Mouse (Mus musculus): ENCODE data around the gene Bcl7a. TPM values are rescaled to one million over a fixed set of nuclear protein-coding genes. Genes with fewer than 3 reads are reported as not detected.

Bcl7a gene
- total RNA-seq, 1 experiment from 2014 or later: 2.7 TPM

- peak; percentile 77 for ATAC-seq (replicated peaks; ENCODE audit: insufficient number of reproducible peaks, low FRiP score, low TSS enrichment, poor library complexity, severe bottlenecking)
Observed at GRCm38 (mm10) chr5:123368869-123369488, 25.3 kb downstream of the Bcl7a start.

DNA sequence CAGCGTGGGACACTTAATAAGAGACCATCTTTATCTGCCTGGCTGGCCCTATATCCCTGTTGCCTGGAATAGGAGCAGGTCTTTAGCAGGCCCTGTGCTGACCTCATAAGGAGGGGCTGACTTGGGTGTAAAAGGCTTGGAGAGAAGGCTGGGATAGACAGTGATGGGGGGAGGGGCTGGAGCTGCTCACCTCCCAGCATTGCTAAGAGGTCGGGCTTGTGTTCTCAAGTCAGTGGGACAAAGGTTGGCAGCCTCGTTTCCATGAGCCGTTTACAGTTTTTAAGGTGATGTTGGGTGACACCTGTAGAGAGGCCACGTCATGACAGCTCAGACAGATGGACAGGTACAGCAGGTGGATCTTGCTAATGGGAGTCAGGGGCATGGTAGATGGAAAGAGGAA lies 26.4 kb downstream of the Bcl7a start:
- ATAC-seq (replicated peaks; ENCODE audit: insufficient number of reproducible peaks, low FRiP score, low TSS enrichment, poor library complexity, severe bottlenecking): no peak

DNA sequence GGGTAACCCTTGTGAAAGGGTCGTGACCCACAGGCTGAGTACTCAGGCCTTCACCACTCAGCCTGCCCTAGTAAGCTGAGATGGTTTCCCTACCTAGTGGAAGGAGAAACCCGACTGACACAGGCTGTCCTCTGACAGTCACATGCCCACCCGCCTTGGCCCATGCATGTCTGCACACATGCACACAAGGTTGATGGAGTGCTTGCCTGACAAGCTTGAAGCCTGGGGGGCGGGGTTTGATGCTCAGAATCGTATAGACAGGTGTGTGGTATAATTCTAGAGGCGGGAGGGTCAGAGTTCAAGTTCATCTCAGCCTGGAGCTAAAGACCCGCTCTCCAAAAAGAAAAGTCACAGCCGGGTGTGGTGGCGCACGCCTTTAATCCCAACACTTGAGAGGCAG lies 31.6 kb downstream of the Bcl7a start:
- ATAC-seq (replicated peaks; ENCODE audit: insufficient number of reproducible peaks, low FRiP score, low TSS enrichment, poor library complexity, severe bottlenecking): no peak

- ATAC-seq (replicated peaks; ENCODE audit: insufficient number of reproducible peaks, low FRiP score, low TSS enrichment, poor library complexity, severe bottlenecking): no peak
Observed at GRCm38 (mm10) chr5:123375793-123376452, 32.3 kb downstream of the Bcl7a start.

DNA sequence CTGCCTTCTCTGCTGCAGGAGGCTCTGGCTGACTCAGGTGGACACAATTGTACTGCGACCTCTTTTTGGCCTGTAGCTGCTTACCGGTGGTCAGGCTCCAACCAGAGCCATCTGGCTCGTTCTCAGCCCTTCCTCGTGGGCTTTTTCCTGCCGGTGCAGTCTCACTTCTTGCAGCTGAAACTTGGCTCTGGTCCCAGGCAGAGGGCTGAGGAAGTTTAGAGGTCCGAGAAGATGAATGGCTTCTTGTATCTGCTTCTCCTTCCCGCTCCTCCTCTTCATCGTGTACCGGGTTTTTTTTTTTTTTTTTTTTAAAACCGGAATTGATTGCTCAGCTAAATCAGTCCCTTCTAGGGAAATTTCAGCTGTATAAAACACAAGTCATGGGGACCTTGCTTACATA lies 32.9 kb downstream of the Bcl7a start:
- ATAC-seq (replicated peaks; ENCODE audit: insufficient number of reproducible peaks, low FRiP score, low TSS enrichment, poor library complexity, severe bottlenecking): no peak

DNA sequence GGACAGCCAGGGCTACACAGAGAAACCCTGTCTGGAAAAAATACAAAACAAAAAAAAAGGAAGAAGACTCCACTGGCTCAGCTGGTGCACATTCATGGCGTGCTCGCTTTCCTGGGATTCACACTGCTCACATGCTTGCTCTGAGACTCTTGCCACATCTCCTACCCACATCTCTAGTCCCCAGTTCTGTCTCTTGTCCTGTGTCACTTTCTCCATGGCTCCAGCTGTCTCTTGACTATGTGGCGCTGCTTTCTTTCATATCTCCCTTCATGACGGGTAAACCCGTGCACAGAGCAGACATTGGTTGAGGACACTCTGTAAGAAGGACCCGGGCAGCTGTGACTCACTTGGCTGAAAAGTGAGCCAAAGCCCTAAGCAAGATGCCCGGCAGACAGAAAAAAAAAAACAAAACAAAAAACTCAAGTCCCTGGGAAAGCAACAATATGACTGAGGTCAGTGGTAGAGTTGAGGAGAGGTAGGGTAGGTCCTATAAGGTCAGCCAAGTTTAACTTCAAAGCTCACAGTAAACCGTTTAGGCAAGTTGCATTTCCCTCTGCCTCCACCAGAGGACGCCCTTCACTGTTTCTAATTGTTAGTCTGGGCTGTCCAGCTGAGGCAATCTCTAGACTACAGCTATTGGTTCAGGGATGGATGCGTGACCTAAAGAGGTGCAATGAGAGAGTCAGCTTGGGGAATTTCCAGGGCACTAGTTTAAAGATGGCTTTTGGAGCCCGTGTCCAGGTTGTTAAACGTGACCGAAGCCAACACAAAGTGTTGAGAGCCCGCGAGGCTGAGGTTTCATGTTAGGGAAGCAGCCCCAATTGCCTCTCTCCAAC lies 33.7 kb downstream of the Bcl7a start:
- ATAC-seq (replicated peaks; ENCODE audit: insufficient number of reproducible peaks, low FRiP score, low TSS enrichment, poor library complexity, severe bottlenecking): peak; percentile 87

DNA sequence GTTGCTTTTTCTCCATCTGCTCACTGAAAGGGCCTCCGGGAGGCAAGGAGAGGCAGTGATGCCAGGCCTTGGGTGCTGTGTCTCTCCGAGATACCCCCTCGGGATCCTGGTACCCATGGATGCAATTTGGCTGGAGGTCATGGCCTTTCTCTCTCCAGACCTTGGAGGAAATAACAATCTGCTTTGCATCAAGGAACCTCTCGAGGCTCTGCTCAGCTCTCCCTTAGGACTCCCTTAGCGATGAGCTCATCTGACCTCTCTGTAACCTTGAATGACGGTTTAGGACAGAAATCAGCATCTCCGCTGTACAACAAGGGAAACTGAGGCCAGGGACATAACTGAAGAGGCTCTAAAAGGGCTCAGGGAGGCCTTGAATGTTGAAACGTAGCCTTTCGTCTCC lies 35.1 kb downstream of the Bcl7a start:
- ATAC-seq (replicated peaks; ENCODE audit: insufficient number of reproducible peaks, low FRiP score, low TSS enrichment, poor library complexity, severe bottlenecking): no peak

DNA sequence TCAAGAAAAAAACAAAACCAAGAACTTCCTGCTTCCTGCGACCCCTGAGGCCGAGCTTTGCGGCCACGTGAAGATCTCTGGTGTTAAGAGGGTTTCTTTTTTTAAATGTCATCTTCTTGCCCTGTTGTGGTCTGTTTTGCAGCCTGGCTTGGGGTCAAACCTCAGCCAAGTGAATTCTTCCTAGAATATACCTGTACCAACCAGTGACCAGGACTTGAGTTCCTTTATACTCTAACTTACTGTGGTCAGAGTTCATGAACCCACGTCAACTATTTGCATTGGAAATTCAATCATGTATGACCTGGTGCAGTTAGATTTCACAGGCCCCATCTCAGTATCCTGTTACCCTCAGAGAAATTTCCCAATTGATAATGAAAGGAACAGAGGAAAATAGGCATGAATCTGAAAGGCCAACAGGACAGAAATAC lies 35.9 kb downstream of the Bcl7a start:
- no peak for ATAC-seq (replicated peaks; ENCODE audit: insufficient number of reproducible peaks, low FRiP score, low TSS enrichment, poor library complexity, severe bottlenecking)

GRCm38 (mm10) chr5:123381968-123382367 lies 38.3 kb downstream of the Bcl7a start:
- 0 out of 2 replicates have a peak, but pooled peaks have one; percentile 2 for ATAC-seq (replicated peaks; ENCODE audit: insufficient number of reproducible peaks, low FRiP score, low TSS enrichment, poor library complexity, severe bottlenecking)

GRCm38 (mm10) chr5:123382686-123383085 lies 39.1 kb downstream of the Bcl7a start:
- no peak for ATAC-seq (replicated peaks; ENCODE audit: insufficient number of reproducible peaks, low FRiP score, low TSS enrichment, poor library complexity, severe bottlenecking)

DNA sequence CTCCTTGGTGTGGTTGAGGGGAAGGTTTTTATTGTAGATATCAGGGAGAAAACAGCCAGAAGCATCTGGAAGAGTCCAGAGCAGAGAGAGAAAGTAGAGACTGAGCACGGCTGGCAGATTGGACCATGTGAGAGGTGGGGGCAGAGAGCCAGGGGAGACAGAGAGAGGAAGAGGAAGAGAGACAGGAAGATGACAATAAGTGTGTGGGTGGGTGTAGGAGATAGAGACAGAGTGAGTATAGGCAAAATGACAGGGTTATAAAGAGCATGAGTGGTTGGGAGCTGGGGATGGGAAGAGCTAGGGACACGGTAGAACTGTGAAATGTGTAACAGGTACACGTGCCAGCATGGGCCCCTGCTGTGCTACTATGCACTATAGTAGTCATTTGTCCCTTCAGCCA lies 44.8 kb downstream of the Bcl7a start:
- ATAC-seq (replicated peaks; ENCODE audit: insufficient number of reproducible peaks, low FRiP score, low TSS enrichment, poor library complexity, severe bottlenecking): no peak

GRCm38 (mm10) chr5:123390536-123391441 lies 47.2 kb downstream of the Bcl7a start:
- no peak for ATAC-seq (replicated peaks; ENCODE audit: insufficient number of reproducible peaks, low FRiP score, low TSS enrichment, poor library complexity, severe bottlenecking)

DNA sequence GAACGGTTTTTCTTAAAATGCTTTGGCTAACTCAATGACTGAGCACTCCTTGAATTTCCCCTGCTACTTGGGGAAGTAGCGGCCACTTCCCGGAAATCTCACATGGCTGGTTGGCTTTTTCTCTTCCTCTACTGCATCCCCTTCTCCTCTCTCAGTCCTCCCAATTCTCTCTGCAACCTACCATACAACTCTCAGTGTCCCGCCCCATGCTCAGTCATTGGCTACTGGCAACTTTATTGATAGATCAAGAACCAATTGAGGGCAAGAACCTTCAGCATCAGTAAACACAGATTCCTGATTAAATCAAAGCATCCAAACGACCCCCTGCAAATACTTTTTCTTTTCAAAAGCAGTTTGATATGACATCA lies 47.8 kb downstream of the Bcl7a start:
- no peak for ATAC-seq (replicated peaks; ENCODE audit: insufficient number of reproducible peaks, low FRiP score, low TSS enrichment, poor library complexity, severe bottlenecking)

GRCm38 (mm10) chr5:123393786-123394302 lies 50.2 kb downstream of the Bcl7a start:
- no peak for ATAC-seq (replicated peaks; ENCODE audit: insufficient number of reproducible peaks, low FRiP score, low TSS enrichment, poor library complexity, severe bottlenecking)

- ATAC-seq (replicated peaks; ENCODE audit: insufficient number of reproducible peaks, low FRiP score, low TSS enrichment, poor library complexity, severe bottlenecking): peak; percentile 88
Observed at GRCm38 (mm10) chr5:123394303-123394956, 50.8 kb downstream of the Bcl7a start, which contains the start of gene Mlxip. TSS of gene Mlxip (plus strand) at chr5:123394798.

DNA sequence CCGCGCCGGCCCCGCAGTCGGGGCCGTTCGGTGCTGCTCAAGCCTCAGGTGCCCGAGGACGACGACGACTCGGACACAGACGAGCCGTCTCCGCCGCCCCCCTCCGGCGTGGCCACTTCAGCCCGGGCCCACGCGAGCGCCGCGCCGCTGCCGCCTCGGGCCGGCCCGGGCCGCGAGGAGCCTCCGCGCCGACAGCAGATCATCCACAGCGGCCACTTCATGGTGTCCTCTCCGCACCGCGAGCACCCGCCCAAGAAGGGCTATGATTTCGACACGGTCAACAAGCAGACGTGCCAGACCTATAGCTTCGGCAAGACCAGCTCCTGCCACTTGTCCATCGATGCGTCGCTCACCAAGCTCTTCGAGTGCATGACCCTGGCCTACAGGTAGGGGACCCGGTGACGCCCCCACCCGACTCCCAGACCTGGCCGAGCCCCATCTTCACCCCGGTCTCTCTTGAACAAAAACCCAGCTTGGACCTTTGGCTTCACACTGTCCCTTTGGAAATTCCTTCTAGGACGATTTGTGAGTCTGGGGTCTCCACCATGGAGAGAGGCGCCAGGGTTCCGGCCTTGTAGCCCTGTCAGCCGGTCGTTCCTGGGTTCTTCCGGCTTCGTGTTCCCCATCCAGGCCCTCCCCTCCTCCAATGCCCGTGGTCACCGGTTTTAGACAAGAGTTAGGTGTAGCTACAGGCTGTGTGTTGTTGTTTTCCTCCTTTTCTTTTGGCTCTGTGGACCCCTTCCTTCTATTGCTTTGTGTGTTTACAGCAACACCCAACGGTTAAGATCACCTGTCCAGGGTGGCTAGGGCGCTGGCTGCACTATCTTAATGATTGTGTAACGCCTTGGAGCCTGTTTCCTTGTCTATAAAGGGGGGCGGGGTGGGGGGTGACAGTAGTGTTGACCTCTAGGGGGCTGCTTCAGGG lies 51.6 kb downstream of the Bcl7a start:
- peak; percentile 25 for ATAC-seq (replicated peaks; ENCODE audit: insufficient number of reproducible peaks, low FRiP score, low TSS enrichment, poor library complexity, severe bottlenecking)

DNA sequence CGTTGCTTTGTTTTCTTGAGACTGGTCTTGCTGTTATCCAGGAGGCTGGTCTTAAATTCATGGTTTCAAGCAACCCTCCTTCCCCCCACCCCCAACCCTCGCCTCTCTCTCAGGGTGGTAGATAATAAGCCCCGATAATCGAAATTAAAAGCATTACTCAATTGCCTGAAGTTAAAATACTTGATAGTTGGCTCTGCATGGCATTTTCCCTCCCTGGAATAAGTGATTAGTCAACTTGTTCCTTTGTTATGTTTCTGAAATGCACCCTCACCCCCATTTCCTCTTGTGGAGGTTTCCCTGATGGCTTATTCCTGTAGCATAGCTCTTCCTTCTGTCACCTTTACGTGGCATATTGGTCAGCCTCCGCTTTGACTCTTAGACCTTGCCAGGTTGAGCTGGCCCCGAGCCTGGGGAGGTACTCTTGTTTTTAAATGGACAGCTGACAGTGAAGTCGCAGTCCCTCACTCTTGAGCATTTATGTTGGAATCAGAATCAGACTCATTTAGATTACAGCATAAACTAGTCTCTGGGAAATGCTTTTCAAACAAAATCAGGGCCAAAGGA lies 53.3 kb downstream of the Bcl7a start:
- no peak for ATAC-seq (replicated peaks; ENCODE audit: insufficient number of reproducible peaks, low FRiP score, low TSS enrichment, poor library complexity, severe bottlenecking)

All from monocyte, adult 5-6 weeks (primary cell).